Mouse (Mus musculus): ENCODE measurements around the gene Gpr146. TPM values are rescaled to one million over a fixed set of nuclear protein-coding genes. Genes with fewer than 3 reads are reported as not detected.

The Gpr146 gene
- total RNA-seq, 2 experiments from 2014 or later: 33.7 to 37.2 TPM

Small RNA genes lying within 50 kb of the gene (microRNA-seq; reads per million reads assigned to microRNA genes)
- 272 to 574 reads per million in 2 experiments for gene Mir339

Other genes with a start within 250 kb of the Gpr146 start
- 1 to 10 TPM; 1.5 to 3.5 TPM for gene Prkar1b, start 227.7 kb upstream of the Gpr146 start, total RNA-seq (2021)
- gene Dnaaf5, start 227.5 kb upstream of the Gpr146 start, total RNA-seq (2021): 10 to 100 TPM; 17.9 to 18.0 TPM
- 10 to 100 TPM; 43.5 to 44.8 TPM for gene Sun1, start 177.1 kb upstream of the Gpr146 start, total RNA-seq (2021)
- 10 to 100 TPM; 57.6 to 59.4 TPM for gene Get4, start 125.4 kb upstream of the Gpr146 start, total RNA-seq (2021)
- gene Adap1, start 52.1 kb upstream of the Gpr146 start, total RNA-seq (2021): 1 to 10 TPM; 1.6 to 1.8 TPM
- 10 to 100 TPM; 88.8 to 96.4 TPM for gene Cox19, start 26.3 kb upstream of the Gpr146 start, total RNA-seq (2021)
- gene Cyp2w1, start 25.1 kb upstream of the Gpr146 start, total RNA-seq (2021): not detected
- gene C130050O18Rik, start 27.6 kb downstream of the Gpr146 start, total RNA-seq (2021): under 1 TPM; 0.74 to 0.93 TPM
- gene Gper1, start 45.5 kb downstream of the Gpr146 start, total RNA-seq (2021): 1 to 10 TPM; 2.5 to 2.6 TPM
- 1 to 10 TPM; 9.9 to 10.0 TPM for gene 3110082I17Rik, start 82.8 kb downstream of the Gpr146 start, total RNA-seq (2021)
- gene Zfand2a, start 106.9 kb downstream of the Gpr146 start, total RNA-seq (2021): 10 to 100 TPM; 20.6 to 21.5 TPM
- not detected for gene Uncx, start 165.8 kb downstream of the Gpr146 start, total RNA-seq (2021)

Data from heart, postnatal 10 days (tissue).